Mouse (Mus musculus): ENCODE data around the gene Pianp. TPM values are rescaled to one million over a fixed set of nuclear protein-coding genes. Genes with fewer than 3 reads are reported as not detected.

Pianp gene
- polyA plus RNA-seq, 1 experiment from 2014 or later = 0.55 TPM

GRCm38 (mm10) chr6:125039131-125039530, 42.6 kb downstream of the Pianp start:
- Histone ChIP-seq H3K36me3 (ENCODE audit: control insufficient read depth, insufficient read depth, low read length) (peaks cover 45% of the 10 kb centered on the region), H3K27me3 (ENCODE audit: control insufficient read depth, insufficient read depth, low read length) (no peaks in the 10 kb centered on the region), H3K4me3 (ENCODE audit: control insufficient read depth in 1 of 2, insufficient read depth in 1 of 2, low read depth in 1 of 2, low read length in 2 of 2) (peak overlapping the region; percentile 57 to 98), H3K4me1 (ENCODE audit: control insufficient read depth in 2 of 2, insufficient read depth in 2 of 2, low read length in 2 of 2) (peaks cover 5% of the 10 kb centered on the region in 2 experiments; a peak in 3 of 4 replicates), H3K9me3 (ENCODE audit: control insufficient read depth, low read length) (no peaks in the 10 kb centered on the region), H3K9ac (ENCODE audit: low read length) (peak overlapping the region; percentile 64), H3K27ac (replicated peaks in 1 of 2; ENCODE audit: control insufficient read depth in 1 of 2, insufficient read depth in 1 of 2, low read depth in 2 of 2, low read length in 2 of 2) (peak overlapping the region; percentile 71 to 74), H3K4me2 (ENCODE audit: low read length) (peak overlapping the region; percentile 79)
- 3% methylated on average over 8 of the region's 8 CpGs for WGBS
- ATAC-seq (ENCODE audit: insufficient number of reproducible peaks, insufficient read depth, low FRiP score, low read depth) = peak; percentile 19; the same call in 1 of the 2 replicates

GRCm38 (mm10) chr6:125039533-125040153, 43.1 kb downstream of the Pianp start, which contains the start of gene Ing4:
Ing4 (plus strand) TSS chr6:125039760.
- no peaks in the 10 kb centered on the region for H3K27me3 ChIP-seq (ENCODE audit: control insufficient read depth, insufficient read depth, low read length)
- peak; percentile 95 for ATAC-seq (ENCODE audit: insufficient number of reproducible peaks, insufficient read depth, low FRiP score, low read depth)
- WGBS = 1% methylated on average over 26 of the region's 26 CpGs
- peak within 1 kb of the TSS; percentile 71 to 80 for H3K27ac ChIP-seq (replicated peaks in 1 of 2; ENCODE audit: control insufficient read depth in 1 of 2, insufficient read depth in 1 of 2, low read depth in 2 of 2, low read length in 2 of 2)
- H3K4me3 ChIP-seq (ENCODE audit: control insufficient read depth in 1 of 2, insufficient read depth in 1 of 2, low read depth in 1 of 2, low read length in 2 of 2) = peak within 1 kb of the TSS; percentile 57 to 98
- H3K4me1 ChIP-seq (ENCODE audit: control insufficient read depth in 2 of 2, insufficient read depth in 2 of 2, low read length in 2 of 2) = peaks cover 5% of the 10 kb centered on the region in 2 experiments; a peak in 3 of 4 replicates
- H3K9ac ChIP-seq (ENCODE audit: low read length) = peak within 1 kb of the TSS; percentile 74
- H3K36me3 ChIP-seq (ENCODE audit: control insufficient read depth, insufficient read depth, low read length) = peaks cover 46% of the 10 kb centered on the region
- no peaks in the 10 kb centered on the region for H3K9me3 ChIP-seq (ENCODE audit: control insufficient read depth, low read length)
- H3K4me2 ChIP-seq (ENCODE audit: low read length) = peak within 1 kb of the TSS; percentile 79

- no peak for ATAC-seq (ENCODE audit: insufficient number of reproducible peaks, insufficient read depth, low FRiP score, low read depth)
- 20% methylated on average over 7 of the region's 7 CpGs for WGBS
- Histone ChIP-seq H3K27ac (replicated peaks in 1 of 2; ENCODE audit: control insufficient read depth in 1 of 2, insufficient read depth in 1 of 2, low read depth in 2 of 2, low read length in 2 of 2) (peak overlapping the region; percentile 71 to 80), H3K36me3 (ENCODE audit: control insufficient read depth, insufficient read depth, low read length) (peaks cover 46% of the 10 kb centered on the region), H3K4me1 (ENCODE audit: control insufficient read depth in 2 of 2, insufficient read depth in 2 of 2, low read length in 2 of 2) (peaks cover 5% of the 10 kb centered on the region in 2 experiments; a peak in 3 of 4 replicates), H3K4me2 (ENCODE audit: low read length) (peak overlapping the region; percentile 76), H3K9me3 (ENCODE audit: control insufficient read depth, low read length) (no peaks in the 10 kb centered on the region), H3K27me3 (ENCODE audit: control insufficient read depth, insufficient read depth, low read length) (no peaks in the 10 kb centered on the region), H3K9ac (ENCODE audit: low read length) (peak overlapping the region; percentile 74), H3K4me3 (ENCODE audit: control insufficient read depth in 1 of 2, insufficient read depth in 1 of 2, low read depth in 1 of 2, low read length in 2 of 2) (peak overlapping the region; percentile 57 to 98)
These were observed 43.7 kb downstream of the Pianp start for GRCm38 (mm10) chr6:125040221-125040620.

- Histone ChIP-seq H3K4me3 (ENCODE audit: control insufficient read depth in 1 of 2, insufficient read depth in 1 of 2, low read depth in 1 of 2, low read length in 2 of 2) (no peak overlapping the region), H3K4me2 (ENCODE audit: low read length) (no peak overlapping the region), H3K27ac (replicated peaks in 1 of 2; ENCODE audit: control insufficient read depth in 1 of 2, insufficient read depth in 1 of 2, low read depth in 2 of 2, low read length in 2 of 2) (no peak overlapping the region), H3K4me1 (ENCODE audit: control insufficient read depth in 2 of 2, insufficient read depth in 2 of 2, low read length in 2 of 2) (peaks cover 5% of the 10 kb centered on the region in 2 experiments; a peak in 3 of 4 replicates), H3K9ac (ENCODE audit: low read length) (no peak overlapping the region), H3K36me3 (ENCODE audit: control insufficient read depth, insufficient read depth, low read length) (peaks cover 45% of the 10 kb centered on the region), H3K27me3 (ENCODE audit: control insufficient read depth, insufficient read depth, low read length) (no peaks in the 10 kb centered on the region), H3K9me3 (ENCODE audit: control insufficient read depth, low read length) (no peaks in the 10 kb centered on the region)
- no peak for ATAC-seq (ENCODE audit: insufficient number of reproducible peaks, insufficient read depth, low FRiP score, low read depth)
- WGBS = 82% methylated on average over 7 of the region's 7 CpGs
These were observed 44.6 kb downstream of the Pianp start for GRCm38 (mm10) chr6:125041047-125041446.

GRCm38 (mm10) chr6:125042081-125042480, 45.6 kb downstream of the Pianp start:
- peaks cover 5% of the 10 kb centered on the region in 2 experiments; a peak in 3 of 4 replicates for H3K4me1 ChIP-seq (ENCODE audit: control insufficient read depth in 2 of 2, insufficient read depth in 2 of 2, low read length in 2 of 2)
- H3K4me3 ChIP-seq (ENCODE audit: control insufficient read depth in 1 of 2, insufficient read depth in 1 of 2, low read depth in 1 of 2, low read length in 2 of 2) = no peak overlapping the region
- H3K27me3 ChIP-seq (ENCODE audit: control insufficient read depth, insufficient read depth, low read length) = no peaks in the 10 kb centered on the region
- no peak overlapping the region for H3K9ac ChIP-seq (ENCODE audit: low read length)
- no peaks in the 10 kb centered on the region for H3K9me3 ChIP-seq (ENCODE audit: control insufficient read depth, low read length)
- H3K27ac ChIP-seq (replicated peaks in 1 of 2; ENCODE audit: control insufficient read depth in 1 of 2, insufficient read depth in 1 of 2, low read depth in 2 of 2, low read length in 2 of 2) = no peak overlapping the region
- no peak overlapping the region for H3K4me2 ChIP-seq (ENCODE audit: low read length)
- ATAC-seq (ENCODE audit: insufficient number of reproducible peaks, insufficient read depth, low FRiP score, low read depth) = no peak
- WGBS = 72% methylated on average over 7 of the region's 7 CpGs
- peaks cover 42% of the 10 kb centered on the region for H3K36me3 ChIP-seq (ENCODE audit: control insufficient read depth, insufficient read depth, low read length)

- H3K4me3 ChIP-seq (ENCODE audit: control insufficient read depth in 1 of 2, insufficient read depth in 1 of 2, low read depth in 1 of 2, low read length in 2 of 2) = no peak overlapping the region
- 36% methylated on average over 5 of the region's 5 CpGs for WGBS
- no peak for ATAC-seq (ENCODE audit: insufficient number of reproducible peaks, insufficient read depth, low FRiP score, low read depth)
- H3K4me1 ChIP-seq (ENCODE audit: control insufficient read depth in 2 of 2, insufficient read depth in 2 of 2, low read length in 2 of 2) = no peaks in the 10 kb centered on the region
- no peaks in the 10 kb centered on the region for H3K27me3 ChIP-seq (ENCODE audit: control insufficient read depth, insufficient read depth, low read length)
- no peak overlapping the region for H3K27ac ChIP-seq (replicated peaks in 1 of 2; ENCODE audit: control insufficient read depth in 1 of 2, insufficient read depth in 1 of 2, low read depth in 2 of 2, low read length in 2 of 2)
- no peaks in the 10 kb centered on the region for H3K9me3 ChIP-seq (ENCODE audit: control insufficient read depth, low read length)
- no peak overlapping the region for H3K9ac ChIP-seq (ENCODE audit: low read length)
- H3K4me2 ChIP-seq (ENCODE audit: low read length) = no peak overlapping the region
- H3K36me3 ChIP-seq (ENCODE audit: control insufficient read depth, insufficient read depth, low read length) = peaks cover 80% of the 10 kb centered on the region
These were observed 50.2 kb downstream of the Pianp start for GRCm38 (mm10) chr6:125046691-125047090.

GRCm38 (mm10) chr6:125049678-125050077, 53.2 kb downstream of the Pianp start, which contains the start of gene Acrbp:
Acrbp (plus strand) TSS chr6:125049689.
- Histone ChIP-seq H3K4me3 (ENCODE audit: control insufficient read depth in 1 of 2, insufficient read depth in 1 of 2, low read depth in 1 of 2, low read length in 2 of 2) (no peak within 1 kb of the TSS), H3K9ac (ENCODE audit: low read length) (no peak within 1 kb of the TSS), H3K27ac (replicated peaks in 1 of 2; ENCODE audit: control insufficient read depth in 1 of 2, insufficient read depth in 1 of 2, low read depth in 2 of 2, low read length in 2 of 2) (no peak within 1 kb of the TSS), H3K4me2 (ENCODE audit: low read length) (no peak within 1 kb of the TSS), H3K4me1 (ENCODE audit: control insufficient read depth in 2 of 2, insufficient read depth in 2 of 2, low read length in 2 of 2) (no peaks in the 10 kb centered on the region), H3K27me3 (ENCODE audit: control insufficient read depth, insufficient read depth, low read length) (no peaks in the 10 kb centered on the region), H3K36me3 (ENCODE audit: control insufficient read depth, insufficient read depth, low read length) (peaks cover 92% of the 10 kb centered on the region), H3K9me3 (ENCODE audit: control insufficient read depth, low read length) (no peaks in the 10 kb centered on the region)
- ATAC-seq (ENCODE audit: insufficient number of reproducible peaks, insufficient read depth, low FRiP score, low read depth) = no peak
- 47% methylated on average over 20 of the region's 20 CpGs for WGBS
